Mouse (Mus musculus): ENCODE results near the gene Bad. TPM values are rescaled to one million over a fixed set of nuclear protein-coding genes. Genes with fewer than 3 reads are reported as not detected.

Bad gene
- polyA plus RNA-seq, 1 experiment from 2014 or later: 90.3 TPM

- no peak overlapping the region for H3K9ac ChIP-seq
- no peak overlapping the region for H3K27ac ChIP-seq (replicated peaks)
- peaks cover 26% of the 10 kb centered on the region for H3K36me3 ChIP-seq
- H3K27me3 ChIP-seq: no peaks in the 10 kb centered on the region
- no peaks in the 10 kb centered on the region for H3K9me3 ChIP-seq (replicated peaks)
- no peak overlapping the region for H3K4me3 ChIP-seq (replicated peaks)
- 72% methylated on average over 4 of the region's 4 CpGs for WGBS
- H3K4me2 ChIP-seq (replicated peaks): no peak overlapping the region
- H3K4me1 ChIP-seq: peaks cover 18% of the 10 kb centered on the region
- ATAC-seq (ENCODE audit: insufficient number of reproducible peaks, low FRiP score, low TSS enrichment, low read depth): no peak
Observed at GRCm38 (mm10) chr19:6916496-6916895, 25.2 kb upstream of the Bad start.

- Histone ChIP-seq H3K4me3 (replicated peaks) (no peak overlapping the region), H3K9ac (no peak overlapping the region), H3K4me1 (peaks cover 20% of the 10 kb centered on the region), H3K27ac (replicated peaks) (no peak overlapping the region), H3K36me3 (peaks cover 7% of the 10 kb centered on the region), H3K9me3 (replicated peaks) (no peaks in the 10 kb centered on the region), H3K27me3 (peaks cover 10% of the 10 kb centered on the region), H3K4me2 (replicated peaks) (no peak overlapping the region)
- ATAC-seq (ENCODE audit: insufficient number of reproducible peaks, low FRiP score, low TSS enrichment, low read depth): no peak
- 84% methylated on average over 4 of the region's 4 CpGs for WGBS
Observed at GRCm38 (mm10) chr19:6918321-6918720, 23.3 kb upstream of the Bad start.

- Histone ChIP-seq H3K27me3 (peaks cover 19% of the 10 kb centered on the region), H3K36me3 (peaks cover 3% of the 10 kb centered on the region; the same call in 1 of the 2 replicates), H3K9me3 (replicated peaks) (no peaks in the 10 kb centered on the region), H3K4me2 (replicated peaks) (no peak overlapping the region), H3K27ac (replicated peaks) (no peak overlapping the region), H3K4me1 (peaks cover 20% of the 10 kb centered on the region), H3K4me3 (replicated peaks) (no peak overlapping the region), H3K9ac (no peak overlapping the region)
- ATAC-seq (ENCODE audit: insufficient number of reproducible peaks, low FRiP score, low TSS enrichment, low read depth): no peak
Observed at GRCm38 (mm10) chr19:6919431-6919830, 22.2 kb upstream of the Bad start.

GRCm38 (mm10) chr19:6919876-6920740, 21.6 kb upstream of the Bad start:
- Histone ChIP-seq H3K4me3 (replicated peaks) (peak overlapping the region; percentile 75), H3K4me2 (replicated peaks) (peak overlapping the region; percentile 87), H3K27ac (replicated peaks) (peak overlapping the region; percentile 83), H3K36me3 (peaks cover 3% of the 10 kb centered on the region; the same call in 1 of the 2 replicates), H3K27me3 (peaks cover 25% of the 10 kb centered on the region), H3K9me3 (replicated peaks) (no peaks in the 10 kb centered on the region), H3K4me1 (peaks cover 26% of the 10 kb centered on the region), H3K9ac (peak overlapping the region; percentile 64; the same call in 1 of the 2 replicates)
- ATAC-seq (ENCODE audit: insufficient number of reproducible peaks, low FRiP score, low TSS enrichment, low read depth): no peak
- 45% methylated on average over 8 of the region's 8 CpGs for WGBS

- peaks cover 35% of the 10 kb centered on the region for H3K4me1 ChIP-seq
- peak overlapping the region; percentile 83 for H3K27ac ChIP-seq (replicated peaks)
- no peaks in the 10 kb centered on the region for H3K9me3 ChIP-seq (replicated peaks)
- ATAC-seq (ENCODE audit: insufficient number of reproducible peaks, low FRiP score, low TSS enrichment, low read depth): no peak; the same call in 1 of the 2 replicates
- H3K27me3 ChIP-seq: peaks cover 34% of the 10 kb centered on the region
- H3K4me2 ChIP-seq (replicated peaks): peak overlapping the region; percentile 87
- WGBS: under 1% methylated on average over 44 of the region's 48 CpGs
- peaks cover 3% of the 10 kb centered on the region; the same call in 1 of the 2 replicates for H3K36me3 ChIP-seq
- peak overlapping the region; percentile 64 for H3K9ac ChIP-seq
- H3K4me3 ChIP-seq (replicated peaks): peak overlapping the region; percentile 75
Observed at GRCm38 (mm10) chr19:6920741-6921636, 20.7 kb upstream of the Bad start.

- Histone ChIP-seq H3K36me3 (peaks cover 3% of the 10 kb centered on the region; the same call in 1 of the 2 replicates), H3K27ac (replicated peaks) (peak within 1 kb of the TSS; percentile 83), H3K4me3 (replicated peaks) (peak within 1 kb of the TSS; percentile 75), H3K9ac (peak within 1 kb of the TSS; percentile 64), H3K27me3 (peaks cover 42% of the 10 kb centered on the region), H3K9me3 (replicated peaks) (no peaks in the 10 kb centered on the region), H3K4me2 (replicated peaks) (peak within 1 kb of the TSS; percentile 87), H3K4me1 (peaks cover 41% of the 10 kb centered on the region)
- ATAC-seq (ENCODE audit: insufficient number of reproducible peaks, low FRiP score, low TSS enrichment, low read depth): peak; percentile 95
- WGBS: under 1% methylated on average over 63 of the region's 66 CpGs
Observed at GRCm38 (mm10) chr19:6921647-6922567, 19.8 kb upstream of the Bad start, which contains the start of gene Esrra. Gene Esrra (minus strand): TSS chr19:6921813.

GRCm38 (mm10) chr19:6922901-6923735, 18.5 kb upstream of the Bad start:
- Histone ChIP-seq H3K4me2 (replicated peaks) (peak overlapping the region; percentile 87), H3K9me3 (replicated peaks) (no peaks in the 10 kb centered on the region), H3K4me3 (replicated peaks) (peak overlapping the region; percentile 75), H3K27me3 (peaks cover 54% of the 10 kb centered on the region), H3K27ac (replicated peaks) (0 out of 2 replicates have a peak overlapping the region, but pooled peaks have one; percentile 39), H3K9ac (no peak overlapping the region), H3K36me3 (peaks cover 3% of the 10 kb centered on the region; the same call in 1 of the 2 replicates), H3K4me1 (peaks cover 45% of the 10 kb centered on the region)
- ATAC-seq (ENCODE audit: insufficient number of reproducible peaks, low FRiP score, low TSS enrichment, low read depth): no peak
- WGBS: 62% methylated on average over 6 of the region's 6 CpGs

GRCm38 (mm10) chr19:6924461-6925306, 17.0 kb upstream of the Bad start:
- Histone ChIP-seq H3K4me2 (replicated peaks) (peak overlapping the region; percentile 51), H3K4me1 (peaks cover 45% of the 10 kb centered on the region), H3K4me3 (replicated peaks) (peak overlapping the region; percentile 33), H3K27ac (replicated peaks) (no peak overlapping the region), H3K36me3 (no peaks in the 10 kb centered on the region), H3K9ac (no peak overlapping the region), H3K27me3 (peaks cover 65% of the 10 kb centered on the region), H3K9me3 (replicated peaks) (no peaks in the 10 kb centered on the region)
- WGBS: 2% methylated on average over 39 of the region's 39 CpGs
- no peak for ATAC-seq (ENCODE audit: insufficient number of reproducible peaks, low FRiP score, low TSS enrichment, low read depth)

GRCm38 (mm10) chr19:6925307-6925573, 16.4 kb upstream of the Bad start, which contains the start of gene Catsperz:
Gene Catsperz (minus strand): TSS chr19:6925380.
- H3K36me3 ChIP-seq: no peaks in the 10 kb centered on the region
- no peaks in the 10 kb centered on the region for H3K9me3 ChIP-seq (replicated peaks)
- H3K9ac ChIP-seq: no peak within 1 kb of the TSS
- H3K27me3 ChIP-seq: peaks cover 69% of the 10 kb centered on the region
- ATAC-seq (ENCODE audit: insufficient number of reproducible peaks, low FRiP score, low TSS enrichment, low read depth): no peak
- H3K27ac ChIP-seq (replicated peaks): peak within 1 kb of the TSS; percentile 72
- peaks cover 39% of the 10 kb centered on the region for H3K4me1 ChIP-seq
- H3K4me3 ChIP-seq (replicated peaks): peak within 1 kb of the TSS; percentile 33
- H3K4me2 ChIP-seq (replicated peaks): peak within 1 kb of the TSS; percentile 51
- 3% methylated on average over 9 of the region's 9 CpGs for WGBS
